Mouse (Mus musculus) ES-E14 (cell line): ENCODE data around the gene Cacna1e.

Source experiments
- CHD2 ChIP-seq: IDR thresholded peaks from 2 replicates; pipeline ENCODE4 v1.6.1; 2014; ENCODE audit warnings: mild to moderate bottlenecking, low read depth, low read length, inconsistent platforms
- HCFC1 ChIP-seq: IDR thresholded peaks from 2 replicates; pipeline ENCODE4 v1.6.1; 2012; ENCODE audit warnings: low read length, inconsistent platforms, borderline replicate concordance; ENCODE audit not compliant: insufficient read depth
- MAFK ChIP-seq: IDR thresholded peaks from 2 replicates; pipeline ENCODE4 v1.6.1; 2014; ENCODE audit warnings: mild to moderate bottlenecking, low read depth, low read length, inconsistent platforms; ENCODE audit not compliant: insufficient read depth
- ZNF384 ChIP-seq: IDR thresholded peaks from 2 replicates; pipeline ENCODE4 v1.6.1; 2012; ENCODE audit warnings: low read depth, low read length, inconsistent platforms

DNA sequence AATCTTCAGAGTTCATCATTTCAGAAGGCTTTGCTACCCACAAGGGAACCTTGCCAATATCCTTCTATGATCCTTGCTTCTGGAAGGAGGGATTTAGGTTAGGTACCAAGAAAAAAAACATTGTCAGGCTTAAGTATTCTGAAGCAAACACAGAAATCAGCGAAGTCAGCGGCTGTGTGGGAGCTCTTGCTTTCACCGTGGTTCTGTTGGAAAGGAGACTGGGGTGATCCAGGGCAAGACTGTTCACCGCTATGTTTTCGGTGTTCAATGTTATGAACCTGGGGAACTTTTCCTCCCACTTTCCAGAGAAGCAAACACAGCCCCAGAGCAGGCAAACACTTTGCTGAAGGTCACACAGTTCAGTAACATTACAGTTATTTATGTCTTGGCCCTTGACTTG lies 383.4 kb downstream of the Cacna1e start:
- no peak for TF ChIP-seq CHD2
- TF ChIP-seq ZNF384, result no peak
- no peak for TF ChIP-seq HCFC1
- no peak for TF ChIP-seq MAFK
